Mouse (Mus musculus): Measurements from ENCODE around the gene Gfi1b. TPM values are rescaled to one million over a fixed set of nuclear protein-coding genes. Genes with fewer than 3 reads are reported as not detected.

Gfi1b gene
- 3.4 and 4.7 TPM in 2 replicates for polyA plus RNA-seq (2016; fragmentation: Nextera tagmentation; extraction: Ambion mirVana)

GRCm38 (mm10) chr2:28621664-28622171 is at the start of gene Gfi1b:
Gene Gfi1b (minus strand): TSS chr2:28621982.
- Histone ChIP-seq H3K36me3 (no peaks in the 10 kb centered on the region), H3K4me3 (peak within 1 kb of the TSS; percentile 32), H3K27me3 (ENCODE audit: insufficient read depth, poor library complexity, severe bottlenecking) (peaks cover 63% of the 10 kb centered on the region), H3K9me3 (no peaks in the 10 kb centered on the region), H3K27ac (no peak within 1 kb of the TSS), H3K4me1 (replicated peaks) (peaks cover 17% of the 10 kb centered on the region)
- 7% methylated on average over 16 of the region's 16 CpGs for WGBS
- DNase-seq (ENCODE audit: low spot score): no peak

GRCm38 (mm10) chr2:28671438-28671837 is 49.7 kb upstream of the Gfi1b start:
- no peak overlapping the region for H3K27ac ChIP-seq
- no peaks in the 10 kb centered on the region for H3K4me1 ChIP-seq (replicated peaks)
- DNase-seq (ENCODE audit: low spot score): no peak
- H3K4me3 ChIP-seq: no peak overlapping the region
- 94% methylated on average over 2 of the region's 2 CpGs for WGBS
- H3K9me3 ChIP-seq: no peaks in the 10 kb centered on the region
- no peaks in the 10 kb centered on the region for H3K27me3 ChIP-seq (ENCODE audit: insufficient read depth, poor library complexity, severe bottlenecking)
- H3K36me3 ChIP-seq: peaks cover 98% of the 10 kb centered on the region

GRCm38 (mm10) chr2:28665818-28666217 is 44.0 kb upstream of the Gfi1b start:
- no peaks in the 10 kb centered on the region for H3K9me3 ChIP-seq
- no peaks in the 10 kb centered on the region for H3K27me3 ChIP-seq (ENCODE audit: insufficient read depth, poor library complexity, severe bottlenecking)
- H3K4me3 ChIP-seq: no peak overlapping the region
- H3K36me3 ChIP-seq: peaks cover 97% of the 10 kb centered on the region
- WGBS: 90% methylated on average over 3 of the region's 3 CpGs
- no peak for DNase-seq (ENCODE audit: low spot score)
- no peaks in the 10 kb centered on the region for H3K4me1 ChIP-seq (replicated peaks)
- H3K27ac ChIP-seq: no peak overlapping the region

- Histone ChIP-seq H3K27me3 (ENCODE audit: insufficient read depth, poor library complexity, severe bottlenecking) (no peaks in the 10 kb centered on the region), H3K36me3 (peaks cover 98% of the 10 kb centered on the region), H3K9me3 (no peaks in the 10 kb centered on the region), H3K4me1 (replicated peaks) (no peaks in the 10 kb centered on the region), H3K27ac (no peak overlapping the region), H3K4me3 (no peak overlapping the region)
- 90% methylated on average over 3 of the region's 3 CpGs for WGBS
- no peak for DNase-seq (ENCODE audit: low spot score)
Observed at GRCm38 (mm10) chr2:28662891-28663290, 41.1 kb upstream of the Gfi1b start.

- Histone ChIP-seq H3K36me3 (peaks cover 55% of the 10 kb centered on the region), H3K9me3 (no peaks in the 10 kb centered on the region), H3K27me3 (ENCODE audit: insufficient read depth, poor library complexity, severe bottlenecking) (no peaks in the 10 kb centered on the region), H3K4me1 (replicated peaks) (no peaks in the 10 kb centered on the region), H3K27ac (no peak overlapping the region), H3K4me3 (no peak overlapping the region)
- 79% methylated on average over 8 of the region's 8 CpGs for WGBS
- no peak for DNase-seq (ENCODE audit: low spot score)
Observed at GRCm38 (mm10) chr2:28656216-28656615, 34.4 kb upstream of the Gfi1b start.

GRCm38 (mm10) chr2:28654295-28654694 is 32.5 kb upstream of the Gfi1b start:
- H3K4me1 ChIP-seq (replicated peaks): no peaks in the 10 kb centered on the region
- no peak overlapping the region for H3K4me3 ChIP-seq
- H3K27me3 ChIP-seq (ENCODE audit: insufficient read depth, poor library complexity, severe bottlenecking): no peaks in the 10 kb centered on the region
- no peaks in the 10 kb centered on the region for H3K9me3 ChIP-seq
- peaks cover 36% of the 10 kb centered on the region for H3K36me3 ChIP-seq
- WGBS: 66% methylated on average over 2 of the region's 2 CpGs
- DNase-seq (ENCODE audit: low spot score): peak; percentile 15
- H3K27ac ChIP-seq: no peak overlapping the region

- H3K36me3 ChIP-seq: peaks cover 27% of the 10 kb centered on the region
- H3K27ac ChIP-seq: no peak overlapping the region
- no peak overlapping the region for H3K4me3 ChIP-seq
- no peaks in the 10 kb centered on the region for H3K4me1 ChIP-seq (replicated peaks)
- DNase-seq (ENCODE audit: low spot score): no peak
- H3K27me3 ChIP-seq (ENCODE audit: insufficient read depth, poor library complexity, severe bottlenecking): no peaks in the 10 kb centered on the region
- WGBS: 95% methylated on average over 7 of the region's 7 CpGs
- no peaks in the 10 kb centered on the region for H3K9me3 ChIP-seq
Observed at GRCm38 (mm10) chr2:28653351-28653750, 31.6 kb upstream of the Gfi1b start.

GRCm38 (mm10) chr2:28650526-28650925 is 28.7 kb upstream of the Gfi1b start:
- Histone ChIP-seq H3K27ac (no peak overlapping the region), H3K4me3 (no peak overlapping the region), H3K9me3 (no peaks in the 10 kb centered on the region), H3K36me3 (peaks cover 11% of the 10 kb centered on the region), H3K27me3 (ENCODE audit: insufficient read depth, poor library complexity, severe bottlenecking) (no peaks in the 10 kb centered on the region), H3K4me1 (replicated peaks) (no peaks in the 10 kb centered on the region)
- DNase-seq (ENCODE audit: low spot score): no peak

- Histone ChIP-seq H3K4me3 (no peak overlapping the region), H3K9me3 (no peaks in the 10 kb centered on the region), H3K27me3 (ENCODE audit: insufficient read depth, poor library complexity, severe bottlenecking) (peaks cover 5% of the 10 kb centered on the region; the same call in 1 of the 2 replicates), H3K4me1 (replicated peaks) (peaks cover 37% of the 10 kb centered on the region), H3K36me3 (no peaks in the 10 kb centered on the region), H3K27ac (no peak overlapping the region)
- WGBS: 90% methylated on average over 3 of the region's 3 CpGs
- no peak for DNase-seq (ENCODE audit: low spot score)
Observed at GRCm38 (mm10) chr2:28643081-28643480, 21.3 kb upstream of the Gfi1b start.

- peak overlapping the region; percentile 99 for H3K27ac ChIP-seq
- H3K27me3 ChIP-seq (ENCODE audit: insufficient read depth, poor library complexity, severe bottlenecking): peaks cover 6% of the 10 kb centered on the region; the same call in 1 of the 2 replicates
- H3K9me3 ChIP-seq: no peaks in the 10 kb centered on the region
- H3K4me3 ChIP-seq: peak overlapping the region; percentile 100
- no peak for DNase-seq (ENCODE audit: low spot score)
- under 1% methylated on average over 43 of the region's 43 CpGs for WGBS
- no peaks in the 10 kb centered on the region for H3K36me3 ChIP-seq
- peaks cover 42% of the 10 kb centered on the region for H3K4me1 ChIP-seq (replicated peaks)
Observed at GRCm38 (mm10) chr2:28641435-28641941, 19.7 kb upstream of the Gfi1b start.

GRCm38 (mm10) chr2:28640461-28641424 is 19.0 kb upstream of the Gfi1b start, which contains the start of gene Tsc1:
Gene Tsc1 (plus strand): TSS chr2:28641228.
- peak within 1 kb of the TSS; percentile 100 for H3K4me3 ChIP-seq
- WGBS: 2% methylated on average over 45 of the region's 47 CpGs
- no peaks in the 10 kb centered on the region for H3K9me3 ChIP-seq
- peaks cover 42% of the 10 kb centered on the region for H3K4me1 ChIP-seq (replicated peaks)
- peaks cover 6% of the 10 kb centered on the region; the same call in 1 of the 2 replicates for H3K27me3 ChIP-seq (ENCODE audit: insufficient read depth, poor library complexity, severe bottlenecking)
- peak; percentile 97 for DNase-seq (ENCODE audit: low spot score)
- H3K27ac ChIP-seq: peak within 1 kb of the TSS; percentile 99
- H3K36me3 ChIP-seq: no peaks in the 10 kb centered on the region

- Histone ChIP-seq H3K4me3 (no peak overlapping the region), H3K27me3 (ENCODE audit: insufficient read depth, poor library complexity, severe bottlenecking) (peaks cover 6% of the 10 kb centered on the region; the same call in 1 of the 2 replicates), H3K9me3 (no peaks in the 10 kb centered on the region), H3K27ac (0 out of 2 replicates have a peak overlapping the region, but pooled peaks have one; percentile 99), H3K4me1 (replicated peaks) (peaks cover 42% of the 10 kb centered on the region), H3K36me3 (no peaks in the 10 kb centered on the region)
- DNase-seq (ENCODE audit: low spot score): peak; percentile 35
- WGBS: 49% methylated on average over 7 of the region's 7 CpGs
Observed at GRCm38 (mm10) chr2:28639794-28640193, 18.0 kb upstream of the Gfi1b start.

GRCm38 (mm10) chr2:28638886-28639285 is 17.1 kb upstream of the Gfi1b start:
- peak overlapping the region; percentile 56; the same call in 1 of the 2 replicates for H3K27ac ChIP-seq
- 7% methylated on average over 9 of the region's 9 CpGs for WGBS
- H3K9me3 ChIP-seq: no peaks in the 10 kb centered on the region
- peaks cover 42% of the 10 kb centered on the region for H3K4me1 ChIP-seq (replicated peaks)
- H3K27me3 ChIP-seq (ENCODE audit: insufficient read depth, poor library complexity, severe bottlenecking): peaks cover 6% of the 10 kb centered on the region; the same call in 1 of the 2 replicates
- H3K4me3 ChIP-seq: peak overlapping the region; percentile 37
- peak; percentile 59 for DNase-seq (ENCODE audit: low spot score)
- H3K36me3 ChIP-seq: no peaks in the 10 kb centered on the region

All from hindbrain, embryonic 10.5 days (tissue).